Comparison of ENCODE assay signal across 25 mouse cellular contexts in the genomic region with DNA sequence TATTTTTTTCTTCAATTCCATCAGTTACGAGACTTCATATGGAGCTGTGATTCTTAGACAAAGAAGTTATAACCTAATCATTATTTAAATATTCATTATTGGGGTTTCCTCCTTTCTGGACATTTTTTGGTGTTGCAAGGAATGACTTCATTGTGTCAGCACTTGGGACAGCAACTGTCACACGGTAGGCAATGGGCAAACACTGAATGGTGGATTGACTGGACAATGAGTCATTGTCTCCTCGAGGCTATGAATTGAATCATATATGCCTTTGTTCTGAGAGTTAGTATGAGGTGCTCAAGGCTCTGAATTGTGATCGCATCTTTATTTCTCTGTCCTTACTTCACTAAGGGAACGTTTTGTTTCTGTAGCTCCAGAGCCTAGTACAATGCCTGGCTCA. TPM values are rescaled to one million over a fixed set of nuclear protein-coding genes. Genes with fewer than 3 reads are reported as not detected.
"Had no signal": no experiment of that assay in that cellular context is flagged by ENCODE, and none has a peak within 500 bp of the region (broad histone marks: within the 10 kb centered on the region; RNA-seq: fewer than 3 reads in every experiment).

No protein-coding gene starts in this region.

- H3K4me3 ChIP-seq: limb, embryonic 12.5 days; limb, embryonic 15.5 days; liver, embryonic 12.5 days; liver, embryonic 15.5 days; lung, embryonic 15.5 days; neural tube, embryonic 13.5 days had no signal

- H3K27ac ChIP-seq: kidney, postnatal 0 days; limb, embryonic 12.5 days; limb, embryonic 15.5 days; liver, embryonic 12.5 days; liver, embryonic 15.5 days; lung, embryonic 15.5 days; neural tube, embryonic 13.5 days had no signal

- H3K9me3 ChIP-seq: limb, embryonic 12.5 days; limb, embryonic 15.5 days; liver, embryonic 12.5 days; liver, embryonic 15.5 days; lung, embryonic 15.5 days; neural tube, embryonic 13.5 days had no signal

- H3K4me2 ChIP-seq: limb, embryonic 12.5 days; limb, embryonic 15.5 days; liver, embryonic 12.5 days; liver, embryonic 15.5 days; lung, embryonic 15.5 days; midbrain, embryonic 11.5 days; neural tube, embryonic 13.5 days had no signal

- DNase-seq: kidney, adult 11 months; kidney, adult 8-10 months; kidney, postnatal 25 days; left cerebral cortex, postnatal 4 days; lung, adult 18-20 months; lung, postnatal 10 days; lung, postnatal 36 days; midbrain, embryonic 14.5 days; right cerebral cortex, postnatal 25 days; thymus, adult 2 months; thymus, postnatal 14 days had no signal

- H3K9ac ChIP-seq: limb, embryonic 12.5 days; limb, embryonic 15.5 days; liver, embryonic 12.5 days; liver, embryonic 15.5 days; lung, embryonic 15.5 days; neural tube, embryonic 13.5 days had no signal

- ATAC-seq: liver, embryonic 12.5 days had no signal

- H3K27me3 ChIP-seq: limb, embryonic 12.5 days; limb, embryonic 15.5 days; liver, embryonic 12.5 days; lung, embryonic 15.5 days; neural tube, embryonic 13.5 days had no signal

- H3K36me3 ChIP-seq: limb, embryonic 12.5 days; limb, embryonic 15.5 days; liver, embryonic 12.5 days; liver, embryonic 15.5 days; lung, embryonic 15.5 days; neural tube, embryonic 13.5 days had no signal

- H3K4me1 ChIP-seq: limb, embryonic 12.5 days; limb, embryonic 15.5 days; liver, embryonic 12.5 days; liver, embryonic 15.5 days; lung, embryonic 15.5 days; neural tube, embryonic 13.5 days had no signal

RNA-seq across cellular contexts. Expression of gene Bpifc, which starts 5.2 kb away (rescaled TPM):
- total RNA-seq: layer of hippocampus, postnatal 14 days; left cerebral cortex, postnatal 14 days; left cerebral cortex, postnatal 4 days; megakaryocyte-erythroid progenitor cell, adult 5-6 weeks; neutrophil, adult 5-6 weeks had no signal
- polyA plus RNA-seq: large intestine, adult 2 months; liver, embryonic 12.5 days; midbrain, embryonic 14.5 days; neural tube, embryonic 13.5 days; spleen, adult 2 months had no signal
